Mouse (Mus musculus) hindbrain, embryonic 15.5 days (tissue): ENCODE results near the gene Kng1. TPM values are rescaled to one million over a fixed set of nuclear protein-coding genes. Genes with fewer than 3 reads are reported as not detected.

Experiments used
- ATAC-seq: fragments of 200-750 bp; cut with Nextera tagmentation; 2 replicates; pipeline ENCODE4 v1.8.0; 2017; ENCODE audit warnings: low read depth, moderate number of reproducible peaks, moderate TSS enrichment; ENCODE audit not compliant: low FRiP score
- H3K27ac ChIP-seq: fragments of 300-500 bp; sonication (generic); replicated peaks from 2 replicates; pipeline ENCODE4 v1.5.1; 2015; ENCODE audit warnings: mild to moderate bottlenecking, inconsistent platforms
- H3K27me3 ChIP-seq: fragments of 300-500 bp; sonication (generic); 2 replicates; pipeline ENCODE4 v1.6.1; 2015; ENCODE audit warnings: control low read depth, inconsistent platforms
- H3K36me3 ChIP-seq: fragments of 300-500 bp; sonication (generic); 2 replicates; pipeline ENCODE4 v1.6.1; 2015; ENCODE audit warnings: control low read depth, inconsistent platforms
- H3K4me1 ChIP-seq: fragments of 300-500 bp; sonication (generic); replicated peaks from 2 replicates; pipeline ENCODE4 v1.6.1; 2015; ENCODE audit warnings: control low read depth, inconsistent platforms
- H3K4me2 ChIP-seq: fragments of 300-500 bp; sonication (generic); 2 replicates; pipeline ENCODE4 v1.6.1; 2015; ENCODE audit warnings: moderate library complexity, mild to moderate bottlenecking, inconsistent platforms
- H3K4me3 ChIP-seq: fragments of 300-500 bp; sonication (generic); 2 replicates; pipeline ENCODE4 v1.5.1; 2015; ENCODE audit warnings: mild to moderate bottlenecking, inconsistent platforms
- H3K9ac ChIP-seq: fragments of 300-500 bp; sonication (generic); 2 replicates; pipeline ENCODE4 v1.6.1; 2015; ENCODE audit warnings: inconsistent platforms
- H3K9me3 ChIP-seq: fragments of 300-500 bp; sonication (generic); 2 replicates; pipeline ENCODE4 v1.6.1; 2016; ENCODE audit warnings: control low read depth, inconsistent platforms
- WGBS: fragments of 180-500 bp; shearing (Covaris S2); methylation state at CpG from one replicate; pipeline ENCODE4 v1.1.7; 2015; 5-methylcytosine and 5-hydroxymethylcytosine counted together
- microRNA-seq: library from miRNA; unstranded; fragments of <30 nt; microRNA quantifications from one replicate; pipeline ENCODE4, GENCODE M21; 2016
- polyA plus RNA-seq: library from polyadenylated mRNA; unstranded; fragments of >200 nt; fragmentation: Nextera tagmentation; extraction: Ambion mirVana; gene quantifications from 2 replicates; pipeline ENCODE4 v1.2.1, GENCODE M21; 2015

Kng1 gene
- polyA plus RNA-seq, 1 experiment from 2014 or later: 0.39 TPM

GRCm38 (mm10) chr16:23124398-23124797 lies 66.7 kb downstream of the Kng1 start:
- Histone ChIP-seq H3K27ac (no peak overlapping the region), H3K9ac (no peak overlapping the region), H3K36me3 (peaks cover 19% of the 10 kb centered on the region), H3K4me1 (peaks cover 22% of the 10 kb centered on the region), H3K9me3 (no peaks in the 10 kb centered on the region), H3K27me3 (no peaks in the 10 kb centered on the region), H3K4me2 (no peak overlapping the region), H3K4me3 (no peak overlapping the region)
- 96% methylated on average over 4 of the region's 4 CpGs for WGBS
- no peak for ATAC-seq

- ATAC-seq: no peak; the same call in 1 of the 2 replicates
- H3K4me1 ChIP-seq: peaks cover 25% of the 10 kb centered on the region
Measured at GRCm38 (mm10) chr16:23127311-23127672, 69.6 kb downstream of the Kng1 start.

GRCm38 (mm10) chr16:23127673-23128375 lies 70.2 kb downstream of the Kng1 start, which contains the start of gene Rfc4:
Rfc4 (minus strand) TSS chr16:23127737.
- Histone ChIP-seq H3K4me3 (peak within 1 kb of the TSS; percentile 71), H3K36me3 (peaks cover 4% of the 10 kb centered on the region; the same call in 1 of the 2 replicates), H3K4me1 (peaks cover 25% of the 10 kb centered on the region), H3K27ac (peak within 1 kb of the TSS; percentile 97), H3K27me3 (no peaks in the 10 kb centered on the region), H3K9ac (peak within 1 kb of the TSS; percentile 82), H3K9me3 (no peaks in the 10 kb centered on the region), H3K4me2 (peak within 1 kb of the TSS; percentile 87)
- peak; percentile 94 for ATAC-seq
- WGBS: under 1% methylated on average over 51 of the region's 51 CpGs

More at GRCm38 (mm10) chr16:23127311-23127672, 69.6 kb downstream of the Kng1 start:
- Histone ChIP-seq H3K9ac (peak overlapping the region; percentile 82), H3K4me2 (peak overlapping the region; percentile 87), H3K4me3 (peak overlapping the region; percentile 71), H3K27me3 (no peaks in the 10 kb centered on the region), H3K27ac (peak overlapping the region; percentile 97), H3K9me3 (no peaks in the 10 kb centered on the region), H3K36me3 (peaks cover 7% of the 10 kb centered on the region)
- 0% methylated on average over 4 of the region's 4 CpGs for WGBS

GRCm38 (mm10) chr16:23130303-23130702 lies 72.6 kb downstream of the Kng1 start:
- Histone ChIP-seq H3K4me1 (peaks cover 25% of the 10 kb centered on the region), H3K4me3 (no peak overlapping the region), H3K27ac (no peak overlapping the region), H3K9ac (no peak overlapping the region), H3K4me2 (no peak overlapping the region), H3K9me3 (no peaks in the 10 kb centered on the region), H3K36me3 (no peaks in the 10 kb centered on the region), H3K27me3 (no peaks in the 10 kb centered on the region)
- WGBS: 89% methylated on average over 3 of the region's 3 CpGs
- ATAC-seq: no peak

Small RNA genes within 50 kb of the gene (microRNA-seq; reads per million reads assigned to microRNA genes)
- not detected for gene Gm49346

Other genes with a start within 250 kb of the Kng1 start
- gene Crygs, start 246.3 kb upstream of the Kng1 start, polyA plus RNA-seq: not detected in 2 replicates
- gene Tbccd1, start 200.2 kb upstream of the Kng1 start, polyA plus RNA-seq: 19.6 and 24.8 TPM in 2 replicates
- 100 and 103 TPM in 2 replicates for gene Dnajb11, start 200.0 kb upstream of the Kng1 start, polyA plus RNA-seq
- 0.12 and 0.36 TPM in 2 replicates for gene Ahsg, start 166.6 kb upstream of the Kng1 start, polyA plus RNA-seq
- gene Fetub, start 139.5 kb upstream of the Kng1 start, polyA plus RNA-seq: not detected in 2 replicates
- not detected in 2 replicates for gene Hrg, start 106.8 kb upstream of the Kng1 start, polyA plus RNA-seq
- 0.14 TPM in 1 of 2 replicates, not detected in the other for gene Kng2, start 28.4 kb upstream of the Kng1 start, polyA plus RNA-seq
- gene Eif4a2, start 49.6 kb downstream of the Kng1 start, polyA plus RNA-seq: 323 and 324 TPM in 2 replicates
- 40.6 and 50.6 TPM in 2 replicates for gene Rfc4, start 69.9 kb downstream of the Kng1 start, polyA plus RNA-seq
- gene Adipoq, start 88.7 kb downstream of the Kng1 start, polyA plus RNA-seq: not detected in 2 replicates
- 24.6 and 27.8 TPM in 2 replicates for gene St6gal1, start 166.9 kb downstream of the Kng1 start, polyA plus RNA-seq